ENCODE assay signal across 8 mouse cellular contexts in genomic region chr10:30618091-30618917, GRCm38 (mm10). TPM values are rescaled to one million over a fixed set of nuclear protein-coding genes. Genes with fewer than 3 reads are reported as not detected.
DNase-seq lines count a peak whose midpoint lies in the region; ATAC-seq and TF ChIP-seq lines count a peak whose summit lies in the region.

No protein-coding gene starts in this region.

- peak overlapping the region; percentile 82 for H3K4me3 ChIP-seq in G1E (ENCODE audit: low read depth, low read length)
- peak overlapping the region; percentile 73 for H3K4me3 ChIP-seq in forebrain, embryonic 16.5 days (replicated peaks; ENCODE audit: low read length)
- H3K4me3 ChIP-seq in layer of hippocampus, adult 2 months, result peak overlapping the region; percentile 74
- H3K4me3 ChIP-seq in lung, embryonic 14.5 days (ENCODE audit: low read depth, low read length), result peak overlapping the region; percentile 52
- peak overlapping the region; percentile 87 for H3K4me3 ChIP-seq in olfactory bulb, adult 2 months (ENCODE audit: insufficient read depth, low read depth, low read length)
- H3K4me3 ChIP-seq in thymus, adult 2 months (ENCODE audit: control insufficient read depth, insufficient read depth, low read length), result peak overlapping the region; percentile 55

- H3K4me1 ChIP-seq in G1E (ENCODE audit: insufficient read depth, low read depth, low read length), result peaks cover 16% of the 10 kb centered on the region
- H3K4me1 ChIP-seq in forebrain, embryonic 16.5 days (replicated peaks; ENCODE audit: control insufficient read depth, insufficient read depth, low read length), result peaks cover 3% of the 10 kb centered on the region
- H3K4me1 ChIP-seq in lung, embryonic 14.5 days (ENCODE audit: insufficient read depth), result no peaks in the 10 kb centered on the region
- H3K4me1 ChIP-seq in olfactory bulb, adult 2 months (ENCODE audit: control insufficient read depth, insufficient read depth, low read length), result no peaks in the 10 kb centered on the region
- no peaks in the 10 kb centered on the region for H3K4me1 ChIP-seq in thymus, adult 2 months (replicated peaks; ENCODE audit: control insufficient read depth, insufficient read depth, low read length)

- H3K9me3 ChIP-seq in G1E (replicated peaks), result no peaks in the 10 kb centered on the region
- H3K9me3 ChIP-seq in forebrain, embryonic 16.5 days (ENCODE audit: control insufficient read depth, low read length), result no peaks in the 10 kb centered on the region
- H3K9me3 ChIP-seq in lung, embryonic 14.5 days (ENCODE audit: low read depth, low read length), result no peaks in the 10 kb centered on the region

- H3K9ac ChIP-seq in forebrain, embryonic 16.5 days (replicated peaks; ENCODE audit: low read depth, low read length), result peak overlapping the region; percentile 74
- peak overlapping the region; percentile 58 for H3K9ac ChIP-seq in lung, embryonic 14.5 days

- H3K27me3 ChIP-seq in G1E (ENCODE audit: insufficient read depth, low read length), result 0 out of 2 replicates have a peak, but pooled peaks cover 3% of the 10 kb centered on the region
- H3K27me3 ChIP-seq in forebrain, embryonic 16.5 days (replicated peaks; ENCODE audit: control insufficient read depth, insufficient read depth, low read length), result no peaks in the 10 kb centered on the region
- no peaks in the 10 kb centered on the region for H3K27me3 ChIP-seq in lung, embryonic 14.5 days (ENCODE audit: insufficient read depth, low read length)
- H3K27me3 ChIP-seq in thymus, adult 2 months (ENCODE audit: control insufficient read depth, insufficient read depth, low read length), result no peaks in the 10 kb centered on the region

- H3K27ac ChIP-seq in forebrain, embryonic 16.5 days (ENCODE audit: low read length), result peak overlapping the region; percentile 90
- H3K27ac ChIP-seq in layer of hippocampus, adult 2 months, result peak overlapping the region; percentile 93
- peak overlapping the region; percentile 90 for H3K27ac ChIP-seq in lung, embryonic 14.5 days (ENCODE audit: low read depth)
- peak overlapping the region; percentile 89 for H3K27ac ChIP-seq in olfactory bulb, adult 2 months (ENCODE audit: insufficient read depth, low read depth, low read length)
- peak overlapping the region; percentile 83 for H3K27ac ChIP-seq in thymus, adult 2 months (ENCODE audit: control insufficient read depth, insufficient read depth, low read length)

- intact Hi-C loops in heart, postnatal 36 days (cut with DNase I), result loop anchor here (1.0 to 5.0 kb wide), 4 partner anchors 18 to 694 kb away; partner anchors contain the start of genes Hddc2 and Trmt11

- WGBS in forebrain, embryonic 16.5 days, result 2% methylated on average over 49 of the region's 49 CpGs
- 1% methylated on average over 49 of the region's 49 CpGs for WGBS in lung, embryonic 14.5 days
- WGBS in olfactory bulb, adult 2 months, result 1% methylated on average over 49 of the region's 49 CpGs
- 2% methylated on average over 49 of the region's 49 CpGs for WGBS in thymus, adult 2 months

- peak; percentile 85 for TF ChIP-seq POLR2A in olfactory bulb, adult 2 months (IDR thresholded peaks at IDR 0.05; ENCODE audit: insufficient read depth, low read depth, low read length)
- TF ChIP-seq POLR2A in thymus, adult 2 months (IDR thresholded peaks at IDR 0.05; ENCODE audit: control insufficient read depth, extremely low read depth, insufficient read depth, low read length, poor library complexity), result peak; percentile 85

- peak overlapping the region; percentile 54 for H3K4me2 ChIP-seq in forebrain, embryonic 16.5 days (ENCODE audit: low read length)
- peak overlapping the region; percentile 78 for H3K4me2 ChIP-seq in lung, embryonic 14.5 days

- peak; percentile 84 for DNase-seq in G1E (ENCODE audit: low spot score)
- peak; percentile 99 for DNase-seq in cerebellum, adult 18-20 months
- DNase-seq in heart, postnatal 36 days, result peak; percentile 98 to 99
- peak; percentile 99 for DNase-seq in layer of hippocampus, adult 2 months (ENCODE audit: low spot score in 2 of 2)
- DNase-seq in lung, embryonic 14.5 days, result peak; percentile 99
- peak; percentile 98 for DNase-seq in thymus, adult 2 months

- ATAC-seq in G1E (ENCODE audit: extremely low read depth, insufficient number of reproducible peaks, low FRiP score, poor library complexity, severe bottlenecking), result peak; percentile 92
- peak; percentile 99 for ATAC-seq in forebrain, embryonic 16.5 days
- peak; percentile 100 for ATAC-seq in lung, embryonic 14.5 days (ENCODE audit: insufficient read depth)

- peaks cover 4% of the 10 kb centered on the region for H3K36me3 ChIP-seq in G1E (replicated peaks)
- H3K36me3 ChIP-seq in forebrain, embryonic 16.5 days (ENCODE audit: control insufficient read depth, insufficient read depth), result no peaks in the 10 kb centered on the region
- no peaks in the 10 kb centered on the region for H3K36me3 ChIP-seq in lung, embryonic 14.5 days (ENCODE audit: insufficient read depth)
- H3K36me3 ChIP-seq in thymus, adult 2 months (ENCODE audit: control insufficient read depth, insufficient read depth, low read length), result peaks cover 1% of the 10 kb centered on the region; the same call in 1 of the 2 replicates

- TF ChIP-seq CTCF in G1E (IDR thresholded peaks at IDR 0.05; ENCODE audit: low read depth, low read length), result no peak
- peak; percentile 63 for TF ChIP-seq CTCF in layer of hippocampus, adult 2 months (conservative IDR thresholded peaks at IDR 0.05)
- peak; percentile 52 for TF ChIP-seq CTCF in lung, embryonic 14.5 days (IDR thresholded peaks at IDR 0.05; ENCODE audit: low read depth)
- TF ChIP-seq CTCF in olfactory bulb, adult 2 months (IDR thresholded peaks at IDR 0.05; ENCODE audit: insufficient read depth, low read depth, low read length), result peak; percentile 56; the same call in 1 of the 2 replicates
- TF ChIP-seq CTCF in thymus, adult 2 months (IDR thresholded peaks at IDR 0.05; ENCODE audit: borderline replicate concordance, control insufficient read depth, extremely low read depth, insufficient read depth, low read length, poor library complexity), result 0 out of 2 replicates have a peak, but pooled peaks have one; percentile 55

RNA-seq across cellular contexts. Expression of gene Hint3, which starts 11.1 kb away (rescaled TPM):
- 14.8 and 19.2 TPM in 2 replicates for total RNA-seq in G1E (2014; fragmentation: Nextera tagmentation)
- 17.8 and 19.3 TPM in 2 replicates for total RNA-seq in G1E (2017)
- 10.2 and 11.5 TPM in 2 replicates for polyA plus RNA-seq in G1E (2012)
- polyA plus RNA-seq in forebrain, embryonic 16.5 days (2015; fragmentation: Nextera tagmentation; extraction: Ambion mirVana), result 21.9 and 22.9 TPM in 2 replicates
- total RNA-seq in heart, postnatal 36 days (2021), result 10 to 100 TPM; 79.6 to 89.7 TPM
- total RNA-seq in layer of hippocampus, adult 2 months (2021), result 10 to 100 TPM; 36.3 to 38.1 TPM
- polyA plus RNA-seq in lung, embryonic 14.5 days (2014; fragmentation: Nextera tagmentation; extraction: Ambion mirVana), result 21.5 and 22.8 TPM in 2 replicates
- polyA plus RNA-seq in olfactory bulb, adult 2 months (2012; ENCODE audit: insufficient read depth, insufficient read length, low replicate concordance, missing spikeins), result not detected in 2 replicates
- 7.7 and 8.8 TPM in 2 replicates for polyA plus RNA-seq in thymus, adult 2 months (2012; rRNA removed)

RNA-seq across cellular contexts. Expression of gene Trmt11, which starts 17.8 kb away (rescaled TPM):
- 33.9 and 38.4 TPM in 2 replicates for total RNA-seq in G1E (2014; fragmentation: Nextera tagmentation)
- 39.6 and 44.5 TPM in 2 replicates for total RNA-seq in G1E (2017)
- polyA plus RNA-seq in G1E (2012), result 2.5 and 4.5 TPM in 2 replicates
- 24.6 and 26.4 TPM in 2 replicates for polyA plus RNA-seq in forebrain, embryonic 16.5 days (2015; fragmentation: Nextera tagmentation; extraction: Ambion mirVana)
- 1 to 10 TPM; 6.1 to 6.4 TPM for total RNA-seq in heart, postnatal 36 days (2021)
- 10 to 100 TPM; 10.1 to 10.9 TPM for total RNA-seq in layer of hippocampus, adult 2 months (2021)
- polyA plus RNA-seq in lung, embryonic 14.5 days (2014; fragmentation: Nextera tagmentation; extraction: Ambion mirVana), result 28.5 and 30.1 TPM in 2 replicates
- not detected in 2 replicates for polyA plus RNA-seq in olfactory bulb, adult 2 months (2012; ENCODE audit: insufficient read depth, insufficient read length, low replicate concordance, missing spikeins)
- 1.4 and 1.7 TPM in 2 replicates for polyA plus RNA-seq in thymus, adult 2 months (2012; rRNA removed)

Comparison
In these comparisons a context has a peak if more than half of its experiments do, and no peak if none do; other contexts are left out.
1. Peak in every context shown above with its lines: DNase-seq, ATAC-seq, H3K4me3 ChIP-seq and H3K27ac ChIP-seq.